Mouse (Mus musculus) ES-E14 (cell line): ENCODE results near the gene Clip1.

Experiments
- CHD2 ChIP-seq: IDR thresholded peaks from 2 replicates; pipeline ENCODE4 v1.6.1; 2014; ENCODE audit warnings: mild to moderate bottlenecking, low read depth, low read length, inconsistent platforms
- MAFK ChIP-seq: IDR thresholded peaks from 2 replicates; pipeline ENCODE4 v1.6.1; 2014; ENCODE audit warnings: mild to moderate bottlenecking, low read depth, low read length, inconsistent platforms; ENCODE audit not compliant: insufficient read depth
- ZNF384 ChIP-seq: IDR thresholded peaks from 2 replicates; pipeline ENCODE4 v1.6.1; 2012; ENCODE audit warnings: low read depth, low read length, inconsistent platforms

- TF ChIP-seq ZNF384: no peak
- TF ChIP-seq MAFK: no peak
- TF ChIP-seq CHD2: no peak
Observed at GRCm38 (mm10) chr5:123675717-123676116, 8.7 kb downstream of the Clip1 start.
